Mouse (Mus musculus) retina, adult 2 months (tissue): ENCODE measurements at regions not wholly inside any gene's neighbourhood (a gene's known extent, or its start where the extent isn't known, plus 50 kb on each side); places are given as distances from the start of the nearest gene placed in this dataset.
A peak's percentile ranks its signal among the peaks of the same experiment; 100 is the strongest.

Experiments used
- DNase-seq: peaks from one replicate; pipeline ENCODE4 v3.0.0-alpha.2; 2012; ENCODE audit warnings: low read depth, low spot score

DNA sequence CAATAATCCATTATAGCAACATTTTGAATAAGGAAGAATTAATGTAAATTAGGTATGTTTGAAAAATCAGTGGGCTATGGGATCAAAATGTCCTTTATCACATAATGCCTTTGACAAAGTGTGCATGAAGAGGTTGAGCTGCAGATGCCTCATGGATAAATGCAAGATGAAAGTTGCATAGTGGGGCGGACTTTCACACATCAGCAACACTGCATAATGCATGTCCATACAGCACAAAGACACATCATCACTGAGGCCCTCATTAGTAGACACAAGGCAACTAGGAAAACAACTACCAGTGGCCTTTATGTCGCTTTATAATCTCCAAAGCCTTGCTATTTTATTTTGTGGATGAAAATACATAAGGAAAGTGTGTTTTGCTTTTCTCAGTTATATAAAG is 105.8 kb upstream of the Rap2b start:
- no peak for DNase-seq

DNA sequence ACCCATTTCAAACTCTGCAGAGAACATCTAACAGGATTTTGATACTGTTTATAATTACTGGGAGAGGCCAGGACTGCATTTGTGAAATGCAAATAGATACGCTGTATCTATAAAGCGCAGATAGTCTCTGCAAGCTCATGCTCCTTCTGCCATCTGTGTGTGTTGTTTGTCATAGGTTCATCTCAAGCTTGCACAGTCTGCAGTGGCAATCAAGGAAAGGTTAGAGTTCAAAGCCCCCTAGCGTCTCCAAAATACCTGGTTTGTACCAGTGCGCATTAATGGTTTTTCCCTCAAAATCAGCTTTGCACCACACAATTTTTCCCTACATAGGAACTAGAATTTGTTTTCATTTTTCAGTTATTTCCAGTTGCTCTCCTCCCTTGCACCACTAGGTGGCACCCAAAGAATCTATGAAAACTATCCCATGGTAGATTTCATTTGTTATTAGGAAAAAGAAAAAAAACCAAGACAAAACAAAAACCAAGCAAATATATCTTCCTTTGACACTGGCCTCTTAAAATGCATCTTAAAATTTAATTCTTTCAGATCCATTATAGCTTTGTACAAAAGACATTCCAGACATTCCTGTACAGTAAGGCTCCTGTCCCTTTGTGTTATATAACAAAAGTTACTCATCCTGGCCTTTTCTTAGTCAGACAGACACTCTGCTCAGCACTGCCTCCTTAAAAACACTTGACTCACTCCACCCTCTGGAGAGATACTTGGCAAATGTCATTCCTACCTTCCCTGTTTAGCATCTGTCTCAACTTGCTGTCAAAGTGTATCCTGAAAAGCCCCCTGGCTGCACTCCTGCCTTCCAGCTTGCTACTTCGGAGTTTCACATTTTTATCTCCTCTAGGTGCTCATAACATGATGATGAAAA is 92.7 kb upstream of the Rap2b start:
- peak; percentile 2 for DNase-seq

DNA sequence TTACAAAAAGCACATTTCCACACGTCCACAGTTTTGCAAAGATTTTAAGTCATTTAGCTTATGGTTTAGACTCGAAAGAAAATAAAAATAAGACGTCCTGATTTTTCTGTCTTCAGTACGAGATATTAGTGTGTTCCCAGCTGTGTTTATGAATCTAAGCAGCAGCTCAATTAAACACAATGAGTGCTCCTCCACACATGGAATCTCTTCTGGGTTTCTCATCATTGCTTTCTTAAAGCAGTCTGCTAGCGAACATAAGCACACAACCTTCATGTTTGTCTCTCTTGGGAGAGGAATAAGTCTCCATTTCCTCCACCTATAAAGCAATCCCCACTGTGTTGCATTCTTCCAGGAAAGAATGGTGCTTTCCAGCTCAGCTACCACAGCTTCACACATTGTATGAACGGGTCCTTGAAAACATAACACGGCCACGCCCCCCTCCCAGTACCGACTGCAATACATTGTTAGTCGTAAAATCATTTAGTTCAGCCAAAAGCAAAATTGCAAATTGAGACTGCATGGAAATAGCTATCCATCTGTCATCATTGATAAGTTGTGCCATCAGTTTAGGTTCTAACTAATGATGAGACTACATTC is 75.4 kb upstream of the Rap2b start:
- no peak for DNase-seq

DNA sequence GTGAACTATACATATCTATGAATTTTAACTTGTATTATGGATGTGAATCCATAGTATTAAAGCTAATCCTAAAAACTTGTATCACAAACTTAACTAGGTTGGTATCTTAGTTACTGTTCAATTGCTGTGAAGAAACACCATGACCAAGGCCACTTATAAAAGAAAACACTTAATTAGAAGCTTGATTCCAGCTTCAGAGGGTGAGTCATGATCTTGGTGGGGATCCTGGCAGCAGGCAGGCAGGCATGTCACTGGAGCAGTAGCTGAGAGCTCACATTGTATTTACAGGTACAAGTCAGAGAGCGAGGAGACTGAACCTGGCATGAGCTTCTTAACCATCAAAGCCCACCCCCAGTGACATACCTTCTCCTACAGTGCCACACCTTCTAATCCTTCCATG is 73.2 kb upstream of the Rap2b start:
- no peak for DNase-seq

DNA sequence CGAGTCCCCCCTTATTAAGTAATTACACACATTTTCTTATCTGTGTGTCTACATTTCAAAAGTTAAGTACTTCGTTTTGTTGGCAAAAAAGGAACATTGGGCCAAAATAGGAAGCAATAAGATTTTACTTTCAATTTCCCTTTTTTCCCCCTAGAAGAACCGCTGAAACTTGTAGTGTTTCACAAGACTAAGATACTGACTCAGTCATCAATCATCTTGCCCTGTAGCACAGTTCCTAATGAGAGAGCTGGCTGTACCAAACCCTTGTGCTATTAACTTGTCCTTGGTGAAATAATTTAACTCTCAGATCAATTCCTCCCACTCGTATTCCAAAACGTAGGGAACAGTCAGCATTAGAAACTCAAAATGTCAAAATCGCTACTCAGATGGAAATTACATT is 66.6 kb upstream of the Rap2b start:
- DNase-seq: no peak

DNA sequence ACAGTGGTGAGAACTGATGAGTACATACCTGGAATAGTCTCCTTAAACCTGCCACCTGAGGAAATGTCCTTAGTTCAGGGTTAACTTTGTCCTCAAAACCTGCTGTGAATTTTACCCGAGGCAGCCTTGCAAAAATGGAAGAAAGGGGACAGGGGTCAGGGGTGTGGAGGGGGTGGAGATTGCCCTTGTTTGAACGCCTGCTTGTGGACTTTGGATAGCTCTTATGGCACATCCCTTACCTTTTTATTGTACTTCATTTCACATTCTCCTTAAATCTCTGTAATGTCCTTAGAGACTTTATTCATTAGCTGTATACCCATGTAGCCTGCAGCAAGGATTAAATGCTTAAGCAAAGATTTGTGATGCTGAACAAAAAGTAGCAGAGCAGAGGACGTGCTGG is 64.1 kb upstream of the Rap2b start:
- no peak for DNase-seq

DNA sequence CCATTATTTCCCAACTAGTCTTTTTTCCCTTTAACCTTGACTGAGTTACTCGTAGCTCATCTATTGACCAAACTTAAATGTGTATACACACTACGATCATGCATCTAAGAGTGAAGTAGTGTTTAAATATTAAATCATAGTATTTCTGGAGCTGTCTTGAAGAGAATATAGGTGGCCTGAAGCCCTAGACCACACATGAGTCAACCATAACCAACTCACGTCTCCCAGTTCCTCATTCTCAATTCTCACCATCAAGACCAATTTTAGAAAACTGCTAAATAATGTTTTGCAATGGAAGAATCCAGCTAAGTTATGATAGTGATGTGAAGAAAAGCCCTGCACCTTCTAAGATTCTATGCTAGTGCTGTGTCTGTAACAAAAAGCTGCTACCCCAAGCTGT is 59.2 kb upstream of the Rap2b start:
- no peak for DNase-seq

DNA sequence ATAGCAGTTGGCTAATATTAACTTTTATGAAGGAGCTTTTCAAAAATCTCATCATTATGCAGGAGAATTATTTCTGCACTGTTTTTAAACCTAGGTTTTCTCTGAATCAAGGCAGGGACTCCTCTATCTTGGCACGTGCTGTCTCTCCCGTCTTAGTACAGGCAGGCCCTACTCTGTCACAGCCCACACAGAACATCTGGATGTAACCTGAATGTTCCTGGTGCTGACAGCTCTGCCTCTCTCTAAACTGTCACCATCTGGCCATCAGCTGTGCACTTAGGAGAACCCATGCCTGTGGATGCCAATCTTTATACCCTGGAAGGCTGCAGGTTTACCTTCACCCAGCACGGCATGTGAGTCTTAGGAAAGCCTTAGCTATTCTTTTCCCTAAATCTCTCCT is 58.0 kb upstream of the Rap2b start:
- no peak for DNase-seq

DNA sequence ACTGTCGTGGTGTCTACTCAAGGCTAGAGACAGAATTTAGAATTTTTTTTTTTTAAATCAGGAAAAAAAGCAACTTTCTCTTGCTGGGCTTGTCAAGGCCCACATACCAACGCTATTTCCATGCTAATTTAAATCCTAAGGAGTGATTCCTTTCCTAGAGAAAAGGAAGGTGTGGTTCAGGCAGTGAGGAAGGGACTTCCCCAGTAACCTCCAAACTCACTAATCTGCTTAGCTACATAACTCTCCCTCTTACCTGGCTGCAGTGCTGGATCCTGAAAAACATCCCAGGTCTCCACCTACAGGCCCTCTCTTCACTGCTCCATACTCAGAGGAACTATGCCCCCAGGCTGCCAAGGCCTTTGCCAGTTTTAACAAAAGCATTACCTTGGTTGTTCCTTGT is 55.1 kb upstream of the Rap2b start:
- DNase-seq: no peak

DNA sequence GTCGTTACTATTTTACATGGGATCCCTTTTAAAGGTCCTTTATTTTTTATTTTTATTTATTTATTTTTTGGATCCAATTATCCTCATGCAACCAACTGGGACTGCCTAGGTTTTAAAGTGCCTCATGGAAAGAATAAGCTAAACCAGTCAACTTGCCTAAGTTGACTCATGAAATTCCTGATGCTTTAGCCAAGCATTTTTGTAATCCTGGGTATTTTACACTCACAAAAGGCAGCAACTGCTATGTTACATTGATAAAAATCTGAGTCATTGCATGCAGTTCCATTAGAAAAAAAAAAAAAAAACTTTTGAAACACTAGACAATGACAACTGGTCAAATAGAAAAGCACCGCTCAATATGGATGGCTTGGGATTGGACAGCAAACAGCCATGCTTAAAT is 52.7 kb upstream of the Rap2b start:
- no peak for DNase-seq

DNA sequence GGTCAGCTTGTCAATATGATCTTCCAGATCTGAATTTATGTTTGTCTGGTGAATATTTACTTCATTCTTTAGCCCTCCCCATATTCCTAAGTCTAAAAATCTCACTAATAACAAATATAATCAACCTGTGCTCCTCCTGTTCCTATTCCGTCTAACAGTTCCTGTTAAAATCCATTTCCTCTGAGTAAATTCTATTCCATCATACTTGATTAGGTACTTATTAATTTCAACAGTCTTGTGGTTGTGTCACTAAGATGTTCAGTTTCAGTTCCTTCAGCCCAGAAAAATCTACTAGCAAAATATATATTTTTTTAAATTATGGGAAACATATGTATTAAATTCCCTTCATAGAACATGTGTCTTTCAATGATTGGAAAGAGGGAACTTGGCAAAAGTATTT is 52.2 kb upstream of the Rap2b start:
- no peak for DNase-seq
